In the genomic region with DNA sequence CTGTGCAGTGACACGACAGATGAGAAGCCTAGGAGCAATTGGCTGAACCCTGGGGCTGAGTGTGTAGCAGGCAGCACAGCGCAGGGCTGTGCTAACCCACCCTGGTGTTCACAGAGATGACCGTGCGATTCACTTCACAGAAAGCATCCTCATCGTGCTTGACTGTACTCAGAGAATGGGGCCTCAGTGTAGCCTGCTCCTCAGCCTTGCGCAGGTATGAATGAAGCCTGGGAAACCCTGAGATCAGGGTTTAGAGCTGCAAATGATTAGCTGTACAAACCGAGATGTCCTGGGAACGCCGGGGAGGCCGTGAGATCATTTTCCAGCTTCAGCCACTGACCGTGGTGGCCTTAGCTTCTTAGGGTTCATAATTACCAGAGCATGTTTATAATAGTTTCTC, we compare ENCODE assay signal across 22 mouse cellular contexts. TPM values are rescaled to one million over a fixed set of nuclear protein-coding genes. Genes with fewer than 3 reads are reported as not detected.
DNase-seq lines count a peak whose midpoint lies in the region; ATAC-seq and TF ChIP-seq lines count a peak whose summit lies in the region.
"Had no signal": no experiment of that assay in that cellular context is flagged by ENCODE, and none has a peak within 500 bp of the region (broad histone marks: within the 10 kb centered on the region; RNA-seq: fewer than 3 reads in every experiment).

No protein-coding gene starts in this region.

- peaks cover 19% of the 10 kb centered on the region for H3K4me1 ChIP-seq in kidney, adult 2 months (ENCODE audit: control insufficient read depth, insufficient read depth, low read length)
- H3K4me1 ChIP-seq in kidney, embryonic 16.5 days (ENCODE audit: insufficient read depth, low read length): peaks cover 29% of the 10 kb centered on the region

- no peak for TF ChIP-seq POLR2A in kidney, adult 2 months (IDR thresholded peaks at IDR 0.05; ENCODE audit: low read depth, low read length)

- no peak overlapping the region for H3K9ac ChIP-seq in kidney, embryonic 16.5 days (replicated peaks; ENCODE audit: low read length)
- H3K9ac ChIP-seq: embryonic facial prominence, embryonic 13.5 days; forebrain, embryonic 13.5 days; heart, embryonic 15.5 days; hindbrain, embryonic 15.5 days had no signal

- no peak for TF ChIP-seq CTCF in kidney, adult 2 months (conservative IDR thresholded peaks at IDR 0.05; ENCODE audit: insufficient read depth, insufficient read length, low read depth, low read length)

- ATAC-seq in kidney, embryonic 16.5 days (ENCODE audit: low FRiP score, low TSS enrichment): peak; percentile 78
- ATAC-seq: forebrain, embryonic 13.5 days; inflammation-experienced regulatory T-cells, adult 6 months had no signal

- no peaks in the 10 kb centered on the region for H3K36me3 ChIP-seq in kidney, adult 2 months (ENCODE audit: control insufficient read depth, insufficient read depth, low read length)
- H3K36me3 ChIP-seq in kidney, embryonic 16.5 days (ENCODE audit: insufficient read depth, low read length): no peaks in the 10 kb centered on the region
- H3K36me3 ChIP-seq: embryonic facial prominence, embryonic 13.5 days; heart, embryonic 15.5 days; hindbrain, embryonic 15.5 days had no signal

- peak; percentile 83 for DNase-seq in kidney, adult 2 months
- peak; percentile 38 to 71 for DNase-seq in kidney, adult 8-10 months
- DNase-seq in kidney, postnatal 25 days: peak; percentile 52 to 71
- DNase-seq in thymus, postnatal 10 days (ENCODE audit: low spot score in 2 of 2): no peak
- DNase-seq in gastrocnemius, postnatal 4 days (ENCODE audit: low spot score in 2 of 2): no peak
- no peak for DNase-seq in adrenal gland, postnatal 36 days
- DNase-seq: adrenal gland, adult 8-10 months; cerebellum, adult 11-12 months; cerebellum, adult 9-11 months; cerebellum, postnatal 36 days; gastrocnemius, adult 2 months; gastrocnemius, postnatal 36 days; heart, adult 18-20 months; heart, postnatal 14 days had no signal

- H3K27me3 ChIP-seq in kidney, adult 2 months (replicated peaks; ENCODE audit: control insufficient read depth, insufficient read depth, low read length): no peaks in the 10 kb centered on the region
- no peaks in the 10 kb centered on the region for H3K27me3 ChIP-seq in kidney, embryonic 16.5 days (ENCODE audit: insufficient read depth, low read length)
- H3K27me3 ChIP-seq: embryonic facial prominence, embryonic 13.5 days; forebrain, embryonic 13.5 days; hindbrain, embryonic 15.5 days had no signal

- no peak overlapping the region for H3K4me2 ChIP-seq in kidney, embryonic 16.5 days (replicated peaks; ENCODE audit: low read depth, low read length)
- H3K4me2 ChIP-seq: embryonic facial prominence, embryonic 13.5 days; forebrain, embryonic 13.5 days; heart, embryonic 11.5 days; heart, embryonic 15.5 days; hindbrain, embryonic 15.5 days had no signal

- WGBS in kidney, adult 2 months: 52% methylated on average over 11 of the region's 11 CpGs
- WGBS in kidney, embryonic 16.5 days: 69% methylated on average over 11 of the region's 11 CpGs

- H3K9me3 ChIP-seq in kidney, embryonic 16.5 days (ENCODE audit: low read length): no peaks in the 10 kb centered on the region
- H3K9me3 ChIP-seq: embryonic facial prominence, embryonic 13.5 days; forebrain, embryonic 13.5 days; heart, embryonic 15.5 days; hindbrain, embryonic 10.5 days; hindbrain, embryonic 15.5 days had no signal

- H3K4me3 ChIP-seq in kidney, adult 2 months (ENCODE audit: insufficient read depth, low read depth, low read length): no peak overlapping the region
- H3K4me3 ChIP-seq in kidney, embryonic 16.5 days (ENCODE audit: low read length): no peak overlapping the region
- H3K4me3 ChIP-seq: embryonic facial prominence, embryonic 13.5 days; forebrain, embryonic 13.5 days; gastrocnemius, adult 2 months; heart, embryonic 15.5 days; hindbrain, embryonic 10.5 days; hindbrain, embryonic 15.5 days had no signal

- H3K27ac ChIP-seq in kidney, adult 2 months (ENCODE audit: insufficient read depth, low read depth, low read length): no peak overlapping the region
- peak overlapping the region; percentile 19; the same call in 1 of the 2 replicates for H3K27ac ChIP-seq in kidney, embryonic 16.5 days (ENCODE audit: low read length)
- H3K27ac ChIP-seq: embryonic facial prominence, embryonic 13.5 days; forebrain, embryonic 13.5 days; gastrocnemius, adult 2 months; heart, embryonic 15.5 days; hindbrain, embryonic 10.5 days; hindbrain, embryonic 15.5 days had no signal

RNA-seq across cellular contexts. Expression of gene Lama1, which starts 29.5 kb away (rescaled TPM):
- 8.1 and 11.4 TPM in 2 replicates for polyA plus RNA-seq in kidney, adult 2 months (2012; rRNA removed)
- 45.6 and 50.7 TPM in 2 replicates for polyA plus RNA-seq in kidney, embryonic 16.5 days (2015; fragmentation: Nextera tagmentation; extraction: Ambion mirVana)
- under 1 TPM; 0.49 to 0.86 TPM for total RNA-seq in gastrocnemius, postnatal 4 days (2021)
- 10 to 100 TPM; 10.1 to 15.7 TPM for total RNA-seq in adrenal gland, postnatal 36 days (2021)
- polyA plus RNA-seq: inflammation-experienced regulatory T-cells, adult 6 months had no signal

Comparison
In these comparisons a context has a peak if more than half of its experiments do, and no peak if none do; other contexts are left out.
1. DNase-seq: peak in kidney, adult 2 months (single experiment), kidney, adult 8-10 months (2 of 2) and kidney, postnatal 25 days (2 of 2); none in thymus, postnatal 10 days (0 of 2), gastrocnemius, postnatal 4 days (0 of 2) and adrenal gland, postnatal 36 days (0 of 2).
2. RNA of gene Lama1, which starts 29.5 kb away (total RNA-seq): 10.1 to 15.7 TPM in adrenal gland, postnatal 36 days; 0.49 to 0.86 TPM in gastrocnemius, postnatal 4 days; every median in the first group is over 4 times any median in the second.